Mouse (Mus musculus) heart, embryonic 13.5 days (tissue): ENCODE results near the gene Apbb1ip. TPM values are rescaled to one million over a fixed set of nuclear protein-coding genes. Genes with fewer than 3 reads are reported as not detected.

Source experiments
- ATAC-seq: fragments of 200-750 bp; cut with Nextera tagmentation; 2 replicates; pipeline ENCODE4 v1.8.0; 2017; ENCODE audit warnings: moderate TSS enrichment; ENCODE audit not compliant: insufficient number of reproducible peaks, low FRiP score, low TSS enrichment; ENCODE audit errors: extremely low read depth
- H3K27ac ChIP-seq: fragments of 300-500 bp; sonication (generic); replicated peaks from 2 replicates; pipeline ENCODE4 v1.5.1; 2015; ENCODE audit warnings: moderate library complexity, mild to moderate bottlenecking, inconsistent platforms
- H3K27me3 ChIP-seq: fragments of 300-500 bp; sonication (generic); replicated peaks from 2 replicates; pipeline ENCODE4 v1.6.1; 2015; ENCODE audit warnings: mild to moderate bottlenecking, inconsistent platforms
- H3K36me3 ChIP-seq: fragments of 300-500 bp; sonication (generic); 2 replicates; pipeline ENCODE4 v1.6.1; 2015; ENCODE audit warnings: mild to moderate bottlenecking, inconsistent platforms
- H3K4me1 ChIP-seq: fragments of 300-500 bp; sonication (generic); 2 replicates; pipeline ENCODE4 v1.6.1; 2015; ENCODE audit warnings: inconsistent platforms
- H3K4me2 ChIP-seq: fragments of 300-500 bp; sonication (generic); 2 replicates; pipeline ENCODE4 v1.6.1; 2015; ENCODE audit warnings: inconsistent platforms, mild to moderate bottlenecking, moderate library complexity
- H3K4me3 ChIP-seq: fragments of 300-500 bp; sonication (generic); 2 replicates; pipeline ENCODE4 v1.5.1; 2015; ENCODE audit warnings: moderate library complexity, mild to moderate bottlenecking, inconsistent platforms
- H3K9ac ChIP-seq: fragments of 300-500 bp; sonication (generic); 2 replicates; pipeline ENCODE4 v1.6.1; 2015; ENCODE audit warnings: inconsistent platforms, mild to moderate bottlenecking, moderate library complexity
- H3K9me3 ChIP-seq: fragments of 300-500 bp; sonication (generic); 2 replicates; pipeline ENCODE4 v1.6.1; 2016; ENCODE audit warnings: inconsistent platforms
- WGBS: fragments of 180-500 bp; shearing (Covaris S2); methylation state at CpG from one replicate; pipeline ENCODE4 v1.1.7; 2015; ENCODE audit warnings: mixed read lengths; 5-methylcytosine and 5-hydroxymethylcytosine counted together
- polyA plus RNA-seq: library from polyadenylated mRNA; unstranded; fragments of >200 nt; fragmentation: Nextera tagmentation; extraction: Ambion mirVana; gene quantifications from 2 replicates; pipeline ENCODE4 v1.2.1, GENCODE M21; 2015

Gene Apbb1ip
- polyA plus RNA-seq = 1.4 and 2.1 TPM in 2 replicates

GRCm38 (mm10) chr2:22773549-22774180 lies at the start of gene Apbb1ip:
TSS of gene Apbb1ip (plus strand) at chr2:22774094.
- H3K4me1 ChIP-seq = peaks cover 11% of the 10 kb centered on the region
- 0 out of 2 replicates have a peak, but pooled peaks have one; percentile 15 for ATAC-seq
- 31% methylated on average over 9 of the region's 9 CpGs for WGBS
- no peaks in the 10 kb centered on the region for H3K9me3 ChIP-seq
- H3K9ac ChIP-seq = peak within 1 kb of the TSS; percentile 71
- H3K36me3 ChIP-seq = no peaks in the 10 kb centered on the region
- H3K4me2 ChIP-seq = peak within 1 kb of the TSS; percentile 87
- 0 out of 2 replicates have a peak, but pooled peaks cover 12% of the 10 kb centered on the region for H3K27me3 ChIP-seq
- H3K27ac ChIP-seq = no peak within 1 kb of the TSS
- peak within 1 kb of the TSS; percentile 54 for H3K4me3 ChIP-seq

- H3K36me3 ChIP-seq = no peaks in the 10 kb centered on the region
These were observed 46.8 kb upstream of the Apbb1ip start for GRCm38 (mm10) chr2:22727113-22727512.

DNA sequence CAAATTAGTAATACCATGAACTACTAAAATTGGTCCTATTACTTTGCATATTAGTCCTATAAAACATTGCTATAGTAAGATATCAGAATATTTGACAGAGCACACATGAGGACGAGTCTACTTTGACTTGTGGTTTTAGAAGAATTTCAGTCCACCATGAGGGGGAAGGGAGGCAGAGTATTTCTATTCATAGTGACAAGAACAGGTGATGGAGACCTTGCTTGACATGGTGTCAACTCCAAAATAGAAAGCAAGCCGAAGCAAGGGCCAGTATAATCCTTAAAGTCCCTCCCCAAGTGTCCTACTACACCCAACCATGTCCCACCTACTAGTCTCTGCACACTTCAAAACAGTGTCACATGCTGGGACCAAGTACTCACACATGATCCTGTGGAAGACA lies 37.8 kb upstream of the Apbb1ip start:
- 42% methylated on average over 2 of the region's 2 CpGs for WGBS
- Histone ChIP-seq H3K36me3 (no peaks in the 10 kb centered on the region), H3K4me3 (no peak overlapping the region), H3K4me2 (no peak overlapping the region), H3K27ac (no peak overlapping the region), H3K27me3 (no peaks in the 10 kb centered on the region), H3K4me1 (no peaks in the 10 kb centered on the region), H3K9ac (no peak overlapping the region), H3K9me3 (no peaks in the 10 kb centered on the region)
- no peak for ATAC-seq

More at GRCm38 (mm10) chr2:22727113-22727512, 46.8 kb upstream of the Apbb1ip start:
- H3K4me3 ChIP-seq = no peak overlapping the region
- no peak overlapping the region for H3K4me2 ChIP-seq
- ATAC-seq = no peak
- H3K4me1 ChIP-seq = no peaks in the 10 kb centered on the region
- H3K27ac ChIP-seq = no peak overlapping the region
- H3K27me3 ChIP-seq = no peaks in the 10 kb centered on the region
- H3K9ac ChIP-seq = no peak overlapping the region
- H3K9me3 ChIP-seq = no peaks in the 10 kb centered on the region
- 72% methylated on average over 1 of the region's 1 CpGs for WGBS

DNA sequence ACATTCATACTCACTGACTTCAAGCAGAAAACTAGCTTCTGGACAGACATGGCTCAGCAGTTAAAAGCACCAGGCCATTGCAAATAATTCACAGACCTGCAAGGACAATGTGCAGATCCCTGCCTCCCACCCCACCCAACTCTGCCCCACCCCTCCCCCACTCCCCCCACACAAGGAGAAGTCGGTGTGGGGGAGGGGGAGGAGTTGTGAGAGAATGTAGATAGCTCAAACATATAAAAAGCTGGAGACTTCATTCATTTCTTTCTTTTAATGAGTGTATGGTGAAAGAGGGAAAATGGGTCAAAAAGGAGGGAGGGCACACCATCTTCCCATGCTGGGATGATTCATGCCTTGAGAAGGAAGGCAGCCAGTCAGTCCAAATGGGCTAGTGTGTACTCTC lies 34.5 kb upstream of the Apbb1ip start:
- Histone ChIP-seq H3K9ac (no peak overlapping the region), H3K4me2 (no peak overlapping the region), H3K27ac (no peak overlapping the region), H3K9me3 (no peaks in the 10 kb centered on the region), H3K27me3 (no peaks in the 10 kb centered on the region), H3K4me1 (no peaks in the 10 kb centered on the region), H3K4me3 (no peak overlapping the region), H3K36me3 (no peaks in the 10 kb centered on the region)
- 41% methylated on average over 1 of the region's 1 CpGs for WGBS
- no peak for ATAC-seq

DNA sequence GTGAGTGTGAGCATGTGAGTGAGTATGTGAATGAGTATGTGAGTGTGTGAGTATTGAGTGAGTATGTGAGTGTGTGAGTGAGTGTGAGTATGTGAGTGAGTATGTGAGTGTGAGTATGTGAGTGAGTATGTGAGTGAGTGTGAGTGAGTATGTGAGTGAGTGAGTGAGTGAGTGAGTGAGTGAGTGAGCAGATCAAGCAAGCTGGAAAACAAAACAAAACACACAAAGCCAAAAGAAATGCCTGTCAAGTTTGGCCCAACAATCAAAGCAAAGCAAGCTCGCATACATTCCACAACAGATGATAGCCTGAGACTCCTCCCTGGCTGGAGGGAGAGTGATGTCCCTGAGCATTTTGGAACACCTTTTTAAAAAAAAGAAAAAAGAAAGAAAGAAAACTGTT lies 33.5 kb upstream of the Apbb1ip start:
- Histone ChIP-seq H3K27me3 (no peaks in the 10 kb centered on the region), H3K4me3 (no peak overlapping the region), H3K9me3 (no peaks in the 10 kb centered on the region), H3K4me2 (no peak overlapping the region), H3K36me3 (no peaks in the 10 kb centered on the region), H3K4me1 (no peaks in the 10 kb centered on the region), H3K9ac (no peak overlapping the region), H3K27ac (no peak overlapping the region)
- 63% methylated on average over 1 of the region's 1 CpGs for WGBS
- ATAC-seq = no peak

DNA sequence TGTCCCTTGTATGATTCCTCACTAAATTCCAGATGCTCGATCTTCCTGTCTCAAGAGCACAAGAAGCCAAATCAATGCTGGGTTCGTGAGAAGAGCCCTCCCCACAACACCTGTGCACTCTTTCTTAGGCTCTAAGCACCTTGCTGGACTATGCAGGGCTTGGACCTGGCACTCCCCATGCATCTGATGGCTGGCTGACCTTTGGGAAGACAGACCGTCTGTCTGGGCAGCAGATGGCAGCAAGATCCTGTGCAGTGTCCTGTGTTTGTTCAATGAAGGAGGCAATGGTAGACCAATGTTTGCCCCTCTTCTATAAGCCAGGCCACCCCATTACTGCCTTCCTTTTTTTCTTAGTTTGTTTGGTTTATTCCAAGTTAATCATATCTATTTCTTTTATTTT lies 32.7 kb upstream of the Apbb1ip start:
- Histone ChIP-seq H3K27me3 (0 out of 2 replicates have a peak, but pooled peaks cover 2% of the 10 kb centered on the region), H3K27ac (no peak overlapping the region), H3K4me3 (no peak overlapping the region), H3K36me3 (no peaks in the 10 kb centered on the region), H3K4me1 (no peaks in the 10 kb centered on the region), H3K9me3 (no peaks in the 10 kb centered on the region), H3K4me2 (no peak overlapping the region), H3K9ac (no peak overlapping the region)
- ATAC-seq = no peak
- 59% methylated on average over 3 of the region's 3 CpGs for WGBS

GRCm38 (mm10) chr2:22744121-22744761 lies 29.7 kb upstream of the Apbb1ip start:
- WGBS = 3% methylated on average over 24 of the region's 38 CpGs
- no peak for ATAC-seq

GRCm38 (mm10) chr2:22744876-22745275 lies 29.0 kb upstream of the Apbb1ip start:
- no peak overlapping the region for H3K27ac ChIP-seq
- no peak overlapping the region for H3K9ac ChIP-seq
- no peaks in the 10 kb centered on the region for H3K4me1 ChIP-seq
- H3K4me3 ChIP-seq = no peak overlapping the region
- no peak overlapping the region for H3K4me2 ChIP-seq
- ATAC-seq = no peak
- no peaks in the 10 kb centered on the region for H3K9me3 ChIP-seq
- H3K36me3 ChIP-seq = no peaks in the 10 kb centered on the region
- 0 out of 2 replicates have a peak, but pooled peaks cover 2% of the 10 kb centered on the region for H3K27me3 ChIP-seq
- 2% methylated on average over 17 of the region's 19 CpGs for WGBS

More at GRCm38 (mm10) chr2:22744121-22744761, 29.7 kb upstream of the Apbb1ip start:
- Histone ChIP-seq H3K4me3 (no peak overlapping the region), H3K4me1 (no peaks in the 10 kb centered on the region), H3K36me3 (no peaks in the 10 kb centered on the region), H3K9ac (no peak overlapping the region), H3K27ac (no peak overlapping the region), H3K4me2 (no peak overlapping the region), H3K27me3 (0 out of 2 replicates have a peak, but pooled peaks cover 2% of the 10 kb centered on the region), H3K9me3 (no peaks in the 10 kb centered on the region)

GRCm38 (mm10) chr2:22746785-22747184 lies 27.1 kb upstream of the Apbb1ip start:
- no peak for ATAC-seq
- H3K9me3 ChIP-seq = no peaks in the 10 kb centered on the region
- 0 out of 2 replicates have a peak, but pooled peaks cover 2% of the 10 kb centered on the region for H3K27me3 ChIP-seq
- no peaks in the 10 kb centered on the region for H3K4me1 ChIP-seq
- no peak overlapping the region for H3K4me3 ChIP-seq
- no peak overlapping the region for H3K27ac ChIP-seq
- no peaks in the 10 kb centered on the region for H3K36me3 ChIP-seq
- H3K4me2 ChIP-seq = no peak overlapping the region
- no peak overlapping the region for H3K9ac ChIP-seq

- no peak overlapping the region for H3K9ac ChIP-seq
- no peak overlapping the region for H3K4me2 ChIP-seq
- H3K27me3 ChIP-seq = 0 out of 2 replicates have a peak, but pooled peaks cover 2% of the 10 kb centered on the region
- no peak for ATAC-seq
- no peaks in the 10 kb centered on the region for H3K36me3 ChIP-seq
- no peak overlapping the region for H3K4me3 ChIP-seq
- H3K9me3 ChIP-seq = no peaks in the 10 kb centered on the region
- no peaks in the 10 kb centered on the region for H3K4me1 ChIP-seq
- H3K27ac ChIP-seq = no peak overlapping the region
These were observed 26.0 kb upstream of the Apbb1ip start for GRCm38 (mm10) chr2:22747941-22748340.

GRCm38 (mm10) chr2:22749761-22750160 lies 24.1 kb upstream of the Apbb1ip start:
- 54% methylated on average over 3 of the region's 3 CpGs for WGBS
- H3K4me1 ChIP-seq = no peaks in the 10 kb centered on the region
- H3K4me2 ChIP-seq = no peak overlapping the region
- 0 out of 2 replicates have a peak, but pooled peaks cover 2% of the 10 kb centered on the region for H3K27me3 ChIP-seq
- H3K4me3 ChIP-seq = no peak overlapping the region
- H3K9ac ChIP-seq = no peak overlapping the region
- ATAC-seq = no peak
- no peaks in the 10 kb centered on the region for H3K9me3 ChIP-seq
- H3K27ac ChIP-seq = no peak overlapping the region
- H3K36me3 ChIP-seq = no peaks in the 10 kb centered on the region

GRCm38 (mm10) chr2:22752492-22752891 lies 21.4 kb upstream of the Apbb1ip start:
- 63% methylated on average over 4 of the region's 4 CpGs for whole genome bisulfite sequencing
- ATAC-seq = no peak
- Histone ChIP-seq H3K27me3 (no peaks in the 10 kb centered on the region), H3K9me3 (no peaks in the 10 kb centered on the region), H3K9ac (no peak overlapping the region), H3K4me1 (no peaks in the 10 kb centered on the region), H3K4me2 (no peak overlapping the region), H3K27ac (no peak overlapping the region), H3K4me3 (no peak overlapping the region), H3K36me3 (no peaks in the 10 kb centered on the region)
